Mouse (Mus musculus): ENCODE results near the gene Tnxb.

DNA sequence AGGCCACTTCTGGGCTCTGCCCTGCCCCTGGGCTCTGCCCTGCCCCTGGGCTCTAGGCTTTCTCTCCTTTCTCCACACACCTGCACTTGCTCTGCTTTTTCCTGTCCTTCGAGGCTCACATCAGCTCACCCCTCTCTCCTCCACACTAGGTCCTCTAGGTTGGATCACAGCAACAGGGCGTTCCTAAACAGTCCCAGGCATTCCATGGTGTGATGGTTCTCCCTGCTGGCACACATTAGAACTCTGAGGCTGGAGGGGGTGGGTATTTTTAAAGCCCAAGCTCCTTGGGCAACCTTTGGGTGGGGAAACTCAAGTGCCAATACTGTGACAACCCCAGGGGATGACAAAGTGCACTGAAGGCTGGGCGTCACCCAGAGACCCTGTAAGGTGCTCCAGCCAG is 32.9 kb upstream of the Tnxb start:
- no peak for TF ChIP-seq CTCF (IDR thresholded peaks at IDR 0.05; ENCODE audit: low read depth)
- no peak for TF ChIP-seq EP300 (optimal IDR thresholded peaks at IDR 0.05)

All from stomach, postnatal 0 days (tissue).